Mouse (Mus musculus) kidney, adult 2 months (tissue): ENCODE measurements around the gene Lamc1. TPM values are rescaled to one million over a fixed set of nuclear protein-coding genes. Genes with fewer than 3 reads are reported as not detected.

ENCODE experiments used
- DNase-seq: peaks from one replicate; pipeline ENCODE4 v3.0.0; 2021
- H3K27ac ChIP-seq: fragments of 200-500 bp; 2 replicates; pipeline ENCODE4 v1.5.1; 2012; ENCODE audit warnings: low read depth, low read length, control low read depth, inconsistent platforms; ENCODE audit not compliant: insufficient read depth
- H3K27me3 ChIP-seq: fragments of 200-500 bp; replicated peaks from 2 replicates; pipeline ENCODE4 v1.6.1; 2012; ENCODE audit warnings: mild to moderate bottlenecking, moderate library complexity, low read length, inconsistent platforms; ENCODE audit not compliant: control insufficient read depth, insufficient read depth
- H3K36me3 ChIP-seq: fragments of 200-500 bp; 2 replicates; pipeline ENCODE4 v1.6.1; 2012; ENCODE audit warnings: mild to moderate bottlenecking, moderate library complexity, low read length, inconsistent platforms; ENCODE audit not compliant: control insufficient read depth, insufficient read depth
- H3K4me1 ChIP-seq: fragments of 200-500 bp; 2 replicates; pipeline ENCODE4 v1.6.1; 2011; ENCODE audit warnings: low read length; ENCODE audit not compliant: control insufficient read depth, insufficient read depth
- H3K4me3 ChIP-seq: fragments of 200-500 bp; 2 replicates; pipeline ENCODE4 v1.5.1; 2011; ENCODE audit warnings: mild to moderate bottlenecking, low read depth, low read length, control low read depth; ENCODE audit not compliant: insufficient read depth
- CTCF ChIP-seq: fragments of 200-500 bp; conservative IDR thresholded peaks from 2 replicates; pipeline ENCODE4 v1.5.1; 2011; ENCODE audit warnings: low read depth, mild to moderate bottlenecking, control low read depth, low read length, moderate library complexity, mixed read lengths; ENCODE audit not compliant: insufficient read depth, insufficient read length
- POLR2A ChIP-seq: fragments of 200-500 bp; IDR thresholded peaks from one replicate; pipeline ENCODE4 v1.6.1; 2011; ENCODE audit warnings: low read depth, low read length, control low read depth
- whole genome bisulfite sequencing: fragments of 180-500 bp; shearing (Covaris S2); methylation state at CpG from one replicate; pipeline ENCODE4 v1.1.7; 2018; 5-methylcytosine and 5-hydroxymethylcytosine counted together
- polyA plus RNA-seq: library from polyadenylated mRNA; depleted of rRNA; stranded (reverse); fragments of >200 nt; gene quantifications from 2 replicates; pipeline ENCODE4 v1.2.3, GENCODE M21; 2012

Lamc1 gene
- polyA plus RNA-seq, 1 experiment: 44.6 TPM

DNA sequence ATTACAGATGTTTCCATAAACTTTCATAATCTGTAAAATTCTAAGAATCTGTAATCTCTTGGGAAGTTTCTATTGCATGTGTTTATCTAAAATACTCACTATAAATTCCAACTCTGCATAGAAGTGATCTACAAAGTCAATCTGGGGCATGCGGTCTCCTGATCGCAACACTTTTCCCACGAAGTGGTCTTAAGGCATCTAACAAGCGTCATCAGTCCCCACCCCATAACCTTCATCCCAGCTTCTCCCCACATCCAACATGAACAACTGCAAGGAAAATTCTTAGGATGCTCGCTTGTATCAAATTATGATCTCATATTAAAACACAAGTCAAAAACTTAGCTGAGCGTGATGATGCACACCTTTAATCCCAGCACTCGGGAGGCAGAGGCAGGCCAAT lies 14.3 kb downstream of the Lamc1 start:
- Histone ChIP-seq H3K4me3 (no peak overlapping the region), H3K27me3 (no peaks in the 10 kb centered on the region), H3K27ac (no peak overlapping the region), H3K36me3 (no peaks in the 10 kb centered on the region), H3K4me1 (no peaks in the 10 kb centered on the region; the same call in 1 of the 2 replicates)
- TF ChIP-seq CTCF (no peak), POLR2A (no peak)
- WGBS: 92% methylated on average over 7 of the region's 7 CpGs
- no peak for DNase-seq

DNA sequence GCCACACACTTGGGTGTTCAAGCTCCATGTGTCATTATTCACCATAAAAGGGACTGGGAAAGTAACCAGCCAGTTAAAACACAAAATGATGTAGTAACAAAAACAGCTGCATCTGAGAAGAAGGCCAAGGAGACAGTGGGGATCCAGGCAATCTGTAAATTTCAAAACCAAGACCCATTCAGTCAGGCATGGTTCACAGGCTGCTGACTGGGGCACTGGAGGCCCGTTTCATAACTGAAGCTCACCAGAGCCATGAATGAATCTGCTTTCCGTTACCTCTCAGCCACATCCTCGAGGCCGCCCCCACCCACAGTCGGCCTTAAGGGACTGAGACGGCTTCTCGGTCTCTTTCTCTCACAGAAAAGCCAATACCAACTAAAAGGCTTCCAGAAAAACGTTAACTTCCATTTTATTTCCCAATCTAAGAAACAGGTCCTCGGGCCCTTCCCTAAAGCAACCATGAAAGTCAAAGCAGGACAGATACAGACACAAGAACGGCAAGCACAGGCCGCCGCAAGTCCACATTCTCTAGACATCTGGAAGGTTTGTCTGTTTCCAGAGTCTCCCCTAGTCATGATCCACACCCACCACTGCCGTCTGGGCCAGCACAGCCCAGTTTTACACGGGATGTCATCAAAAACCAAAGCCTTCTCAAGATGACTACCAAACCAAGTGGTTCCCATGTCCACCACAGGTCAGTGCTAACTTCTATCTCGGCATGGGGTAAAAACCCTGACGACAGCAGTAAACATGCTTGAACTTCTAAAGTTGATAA lies 14.9 kb downstream of the Lamc1 start:
- no peaks in the 10 kb centered on the region for H3K36me3 ChIP-seq
- WGBS: 61% methylated on average over 16 of the region's 16 CpGs
- TF ChIP-seq CTCF (no peak), POLR2A (no peak)
- H3K27me3 ChIP-seq: no peaks in the 10 kb centered on the region
- H3K27ac ChIP-seq: no peak overlapping the region
- no peak overlapping the region for H3K4me3 ChIP-seq
- peak; percentile 38 for DNase-seq
- no peaks in the 10 kb centered on the region; the same call in 1 of the 2 replicates for H3K4me1 ChIP-seq

DNA sequence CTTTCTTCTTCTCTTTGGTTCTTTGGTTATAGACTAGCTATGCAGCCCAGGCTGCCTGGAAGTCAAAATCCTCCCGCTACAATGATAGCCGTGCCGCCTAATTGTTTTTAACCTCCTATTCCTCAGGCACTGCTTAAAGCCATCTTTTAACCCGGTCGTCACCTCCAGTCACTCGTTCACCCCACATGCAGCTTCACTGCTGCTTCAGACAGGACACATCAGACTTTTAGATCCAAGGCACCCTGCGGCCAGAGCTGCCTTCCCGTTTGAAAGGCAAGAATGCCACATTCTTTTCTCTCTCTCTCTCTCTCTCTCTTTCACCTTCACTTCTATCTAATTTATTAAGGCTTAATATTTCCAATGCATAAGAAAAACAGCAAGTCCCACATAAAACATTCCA lies 15.6 kb downstream of the Lamc1 start:
- Histone ChIP-seq H3K27ac (no peak overlapping the region), H3K36me3 (no peaks in the 10 kb centered on the region), H3K4me3 (no peak overlapping the region), H3K4me1 (no peaks in the 10 kb centered on the region; the same call in 1 of the 2 replicates), H3K27me3 (no peaks in the 10 kb centered on the region)
- DNase-seq: no peak
- TF ChIP-seq POLR2A (no peak), CTCF (no peak)
- WGBS: 69% methylated on average over 8 of the region's 8 CpGs

DNA sequence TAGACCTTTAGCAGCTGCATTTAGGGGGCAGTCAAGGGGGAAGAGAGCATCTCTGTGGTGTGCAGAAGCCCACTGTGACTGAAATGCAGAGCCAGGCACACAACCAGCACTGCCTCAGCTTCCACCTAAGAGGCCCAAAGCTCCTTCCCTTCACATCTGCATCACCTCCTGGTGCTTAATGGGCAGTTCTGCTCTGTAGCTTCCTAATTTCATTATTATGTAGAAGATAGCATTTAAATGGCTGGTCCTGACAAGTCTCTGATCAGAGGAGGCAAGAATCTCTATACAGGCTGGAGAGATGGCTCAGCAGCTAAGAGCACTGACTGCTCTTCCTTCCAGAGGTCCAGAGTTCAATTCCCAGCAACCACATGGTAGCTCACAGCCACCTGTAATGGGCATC lies 16.3 kb downstream of the Lamc1 start:
- Histone ChIP-seq H3K4me3 (no peak overlapping the region), H3K27ac (no peak overlapping the region), H3K36me3 (no peaks in the 10 kb centered on the region), H3K27me3 (no peaks in the 10 kb centered on the region), H3K4me1 (no peaks in the 10 kb centered on the region; the same call in 1 of the 2 replicates)
- TF ChIP-seq POLR2A (no peak), CTCF (no peak)
- no peak for DNase-seq

DNA sequence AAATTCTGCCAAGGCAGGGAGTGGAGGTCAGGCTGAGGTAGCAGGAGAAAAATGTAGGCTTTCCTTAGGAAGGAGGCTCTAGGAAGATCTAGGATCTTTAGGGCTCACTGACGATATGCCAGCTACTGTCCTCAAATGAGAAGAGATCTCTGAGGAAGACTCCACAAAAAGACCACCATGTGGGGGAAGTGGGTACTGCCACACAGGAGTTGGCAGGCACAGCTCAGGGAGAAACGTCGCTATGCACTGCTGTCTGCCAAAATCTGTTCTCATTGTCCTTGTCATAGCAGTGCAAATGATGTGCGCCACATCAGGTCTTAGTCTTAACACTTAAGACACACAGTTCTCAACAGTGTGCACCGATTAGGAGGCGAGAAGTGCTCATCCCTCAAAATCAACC lies 17.5 kb downstream of the Lamc1 start:
- no peaks in the 10 kb centered on the region for H3K4me1 ChIP-seq
- H3K36me3 ChIP-seq: no peaks in the 10 kb centered on the region
- H3K4me3 ChIP-seq: no peak overlapping the region
- TF ChIP-seq CTCF: no peak
- no peak for TF ChIP-seq POLR2A
- no peak overlapping the region for H3K27ac ChIP-seq
- WGBS: 79% methylated on average over 6 of the region's 6 CpGs
- no peaks in the 10 kb centered on the region for H3K27me3 ChIP-seq
- DNase-seq: no peak

DNA sequence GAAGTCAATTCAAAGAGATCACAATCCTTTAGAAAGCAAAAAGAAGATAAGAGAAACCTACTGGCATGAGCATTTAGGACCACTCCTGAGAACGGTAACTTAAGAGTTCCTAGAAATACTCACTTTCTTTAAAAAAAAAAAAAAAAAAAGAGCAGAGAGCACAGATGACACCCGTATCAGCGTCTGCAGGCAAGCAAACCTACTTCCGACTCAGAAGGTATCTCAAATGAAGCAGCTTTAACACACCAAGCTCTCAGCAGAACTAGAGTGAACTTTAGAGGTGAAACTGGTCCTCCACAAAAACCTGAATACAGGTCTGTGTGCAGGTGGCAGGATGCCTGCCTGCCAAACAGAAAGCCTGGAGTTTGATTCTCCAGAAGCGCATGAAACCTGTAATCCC lies 19.6 kb downstream of the Lamc1 start:
- WGBS: 92% methylated on average over 5 of the region's 5 CpGs
- Histone ChIP-seq H3K4me1 (peaks cover 11% of the 10 kb centered on the region), H3K27me3 (no peaks in the 10 kb centered on the region), H3K36me3 (no peaks in the 10 kb centered on the region), H3K27ac (no peak overlapping the region), H3K4me3 (no peak overlapping the region)
- DNase-seq: no peak
- TF ChIP-seq POLR2A: no peak
- no peak for TF ChIP-seq CTCF

DNA sequence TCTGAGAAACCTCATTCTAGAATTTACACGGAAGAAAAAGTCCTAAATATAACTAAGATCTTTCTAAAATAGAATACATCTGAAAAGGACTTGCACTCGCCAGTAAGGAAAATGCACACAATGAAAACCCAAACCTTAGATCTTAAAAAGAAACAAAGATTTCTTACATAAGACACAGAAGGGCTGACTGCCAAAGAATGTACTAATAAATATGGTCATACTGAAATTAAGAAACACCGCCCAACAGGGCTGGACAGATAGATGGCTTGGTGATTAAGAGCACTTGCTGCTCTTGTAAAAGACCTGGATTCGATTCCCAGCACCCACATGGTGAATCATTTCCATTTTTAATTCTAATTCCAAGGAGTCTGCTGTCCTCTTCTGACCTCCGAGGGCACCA lies 22.4 kb downstream of the Lamc1 start:
- TF ChIP-seq CTCF (no peak), POLR2A (no peak)
- no peak for DNase-seq
- Histone ChIP-seq H3K4me3 (no peak overlapping the region), H3K36me3 (no peaks in the 10 kb centered on the region), H3K4me1 (peaks cover 18% of the 10 kb centered on the region), H3K27me3 (no peaks in the 10 kb centered on the region), H3K27ac (no peak overlapping the region)
- 69% methylated on average over 5 of the region's 5 CpGs for WGBS
